Mouse (Mus musculus) mesoderm, embryonic 11.5 days (tissue): ENCODE data around the gene Sult2a5.

Source experiments
- DNase-seq: peaks from one replicate; pipeline ENCODE4 v3.0.0-alpha.2; 2012; ENCODE audit warnings: low read depth, low spot score

The Sult2a5 gene

DNA sequence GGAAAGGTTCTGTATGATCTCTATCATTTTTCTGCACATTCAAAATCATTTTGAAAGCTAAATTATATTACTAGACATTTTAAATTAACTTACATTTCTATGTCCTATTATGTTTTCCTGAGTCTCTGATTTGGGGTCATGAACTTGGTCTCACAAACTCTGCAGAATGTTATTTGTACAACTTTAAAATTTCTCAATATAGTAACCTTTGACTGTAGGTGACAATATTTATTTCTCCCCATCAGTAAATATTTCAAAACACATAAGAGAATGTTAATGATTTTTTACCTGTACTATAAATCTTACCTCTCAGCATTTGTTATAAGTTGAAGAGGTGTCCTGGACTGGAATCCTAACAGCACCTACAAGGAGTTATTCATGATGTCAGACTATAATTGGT, at the start of gene Sult2a5:
Gene Sult2a5 (plus strand): TSS at position 301 of the 400 bp plus-strand sequence.
- no peak for DNase-seq
